Mouse (Mus musculus) brain, embryonic 14.5 days (tissue): ENCODE measurements at regions not wholly inside any gene's neighbourhood (a gene's known extent, or its start where the extent isn't known, plus 50 kb on each side); places are given as distances from the start of the nearest gene placed in this dataset.

Experiments used
- CTCF ChIP-seq: fragments of 200-500 bp; IDR thresholded peaks from 2 replicates; pipeline ENCODE4 v1.5.1; 2012; ENCODE audit warnings: inconsistent platforms, mild to moderate bottlenecking, moderate library complexity, borderline replicate concordance; ENCODE audit not compliant: insufficient read depth, insufficient read length; ENCODE audit errors: extremely low read depth
- POLR2A ChIP-seq: fragments of 200-500 bp; IDR thresholded peaks from 2 replicates; pipeline ENCODE4 v1.6.1; 2012; ENCODE audit warnings: mild to moderate bottlenecking, inconsistent platforms, borderline replicate concordance; ENCODE audit not compliant: poor library complexity, insufficient read depth, insufficient read length, severe bottlenecking; ENCODE audit errors: extremely low read depth

- TF ChIP-seq POLR2A (no peak), CTCF (no peak)
Measured at GRCm38 (mm10) chr11:90855731-90856130, 167.6 kb upstream of the Tom1l1 start.
